Mouse (Mus musculus) embryonic fibroblast, embryonic 13.5 days (primary cell): Measurements from ENCODE around the gene Hdhd5. TPM values are rescaled to one million over a fixed set of nuclear protein-coding genes. Genes with fewer than 3 reads are reported as not detected.

Source experiments
- H3K27ac ChIP-seq: 2 replicates; pipeline ENCODE4 v1.5.1; 2012; ENCODE audit warnings: low read length, control low read depth, inconsistent platforms; ENCODE audit not compliant: insufficient read depth
- H3K4me1 ChIP-seq: 2 replicates; pipeline ENCODE4 v1.6.1; 2011; ENCODE audit warnings: low read length; ENCODE audit not compliant: control insufficient read depth, insufficient read depth
- H3K4me3 ChIP-seq: 2 replicates; pipeline ENCODE4 v1.5.1; 2011; ENCODE audit warnings: mild to moderate bottlenecking, control low read depth, low read length; ENCODE audit not compliant: insufficient read depth
- CTCF ChIP-seq: IDR thresholded peaks from 2 replicates; pipeline ENCODE4 v1.5.1; 2011; ENCODE audit warnings: mild to moderate bottlenecking, control low read depth, low read length, moderate library complexity, borderline replicate concordance; ENCODE audit not compliant: insufficient read depth
- POLR2A ChIP-seq: IDR thresholded peaks from 2 replicates; pipeline ENCODE4 v1.6.1; 2011; ENCODE audit warnings: low read depth, mild to moderate bottlenecking, control low read depth, low read length, moderate library complexity
- polyA plus RNA-seq: library from polyadenylated mRNA; stranded (reverse); fragments of >200 nt; gene quantifications from 2 replicates; pipeline ENCODE4 v1.2.4, GENCODE M21; 2011; ENCODE audit warnings: low read depth; ENCODE audit not compliant: missing spikeins, insufficient read length

Gene Hdhd5
- polyA plus RNA-seq, 1 experiment, result 10.9 TPM

DNA sequence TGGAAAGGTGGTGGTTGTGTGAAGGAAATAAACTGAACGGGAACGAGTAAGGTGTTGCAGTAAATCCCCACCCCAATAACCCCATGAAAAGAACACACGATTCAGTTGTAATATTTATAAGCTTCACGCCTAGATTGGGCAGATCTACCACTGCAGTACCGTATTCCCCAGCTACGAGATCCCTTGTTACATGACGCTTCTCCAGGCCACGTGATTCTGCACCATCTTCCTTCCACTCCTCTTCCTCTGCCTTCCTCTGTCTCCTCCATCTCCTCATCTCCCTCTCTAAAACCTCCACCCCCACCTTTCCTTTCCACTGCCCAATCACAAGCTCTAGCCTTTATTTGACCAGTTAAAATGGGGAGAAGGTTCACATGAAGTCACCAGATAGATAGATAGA, 25.5 kb upstream of the Hdhd5 start:
- no peak overlapping the region for H3K4me3 ChIP-seq

GRCm38 (mm10) chr6:120555983-120556567, 25.0 kb upstream of the Hdhd5 start:
- Histone ChIP-seq H3K27ac (no peak overlapping the region), H3K4me1 (no peaks in the 10 kb centered on the region), H3K4me3 (no peak overlapping the region)
- TF ChIP-seq POLR2A (no peak), CTCF (no peak)

More for the DNA sequence above, 25.5 kb upstream of the Hdhd5 start:
- Histone ChIP-seq H3K27ac (no peak overlapping the region), H3K4me1 (no peaks in the 10 kb centered on the region)
- no peak for TF ChIP-seq CTCF
- no peak for TF ChIP-seq POLR2A

- no peak for TF ChIP-seq POLR2A
- no peak for TF ChIP-seq CTCF
- Histone ChIP-seq H3K4me1 (no peaks in the 10 kb centered on the region), H3K4me3 (no peak overlapping the region), H3K27ac (no peak overlapping the region)
Measured at GRCm38 (mm10) chr6:120555152-120555551, 24.0 kb upstream of the Hdhd5 start.

DNA sequence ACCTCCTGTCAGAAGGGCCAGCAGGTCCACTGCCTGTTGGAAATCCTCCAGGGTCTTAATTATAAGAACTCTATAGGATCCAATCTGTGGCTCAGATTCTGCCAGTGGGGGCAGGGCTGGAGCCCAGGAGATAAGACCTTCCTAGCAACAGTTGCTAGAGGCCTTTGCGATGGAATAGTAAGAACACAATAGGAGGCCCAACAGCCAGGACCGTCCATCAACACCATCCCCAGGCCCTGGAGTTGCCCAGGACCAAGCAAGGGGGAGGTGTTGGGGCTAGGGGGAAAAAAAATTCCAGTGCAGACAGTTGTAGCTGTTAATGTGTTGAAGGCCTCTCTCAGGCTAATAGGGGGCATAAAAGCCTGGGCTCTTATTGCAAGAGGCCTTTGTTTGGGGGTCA, 19.1 kb upstream of the Hdhd5 start:
- Histone ChIP-seq H3K27ac (no peak overlapping the region), H3K4me3 (no peak overlapping the region), H3K4me1 (no peaks in the 10 kb centered on the region)
- TF ChIP-seq POLR2A (no peak), CTCF (no peak)

GRCm38 (mm10) chr6:120548581-120548980, 17.5 kb upstream of the Hdhd5 start:
- Histone ChIP-seq H3K4me1 (no peaks in the 10 kb centered on the region), H3K27ac (no peak overlapping the region), H3K4me3 (no peak overlapping the region)
- TF ChIP-seq CTCF, result no peak
- no peak for TF ChIP-seq POLR2A

DNA sequence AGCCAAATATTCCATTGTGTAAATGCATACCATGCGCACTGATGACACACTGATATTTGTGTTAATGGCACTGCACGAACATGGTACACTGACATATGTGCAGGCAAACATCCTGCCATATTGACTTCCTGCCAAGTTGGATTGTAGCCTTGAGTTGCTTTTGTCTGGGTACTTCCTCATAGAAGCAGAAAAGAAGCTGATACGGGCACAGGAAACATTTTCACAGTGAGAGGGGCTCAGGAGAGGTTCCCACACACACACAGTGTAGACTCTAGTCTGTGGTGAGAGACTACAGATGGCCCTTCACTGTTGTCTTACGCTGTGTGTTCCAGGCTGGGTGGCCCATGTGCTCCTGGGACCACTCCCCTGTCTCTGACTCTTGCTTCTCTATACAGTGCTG, 15.9 kb upstream of the Hdhd5 start:
- no peak overlapping the region for H3K27ac ChIP-seq
- no peak overlapping the region for H3K4me3 ChIP-seq
- no peaks in the 10 kb centered on the region for H3K4me1 ChIP-seq
- no peak for TF ChIP-seq CTCF
- no peak for TF ChIP-seq POLR2A

DNA sequence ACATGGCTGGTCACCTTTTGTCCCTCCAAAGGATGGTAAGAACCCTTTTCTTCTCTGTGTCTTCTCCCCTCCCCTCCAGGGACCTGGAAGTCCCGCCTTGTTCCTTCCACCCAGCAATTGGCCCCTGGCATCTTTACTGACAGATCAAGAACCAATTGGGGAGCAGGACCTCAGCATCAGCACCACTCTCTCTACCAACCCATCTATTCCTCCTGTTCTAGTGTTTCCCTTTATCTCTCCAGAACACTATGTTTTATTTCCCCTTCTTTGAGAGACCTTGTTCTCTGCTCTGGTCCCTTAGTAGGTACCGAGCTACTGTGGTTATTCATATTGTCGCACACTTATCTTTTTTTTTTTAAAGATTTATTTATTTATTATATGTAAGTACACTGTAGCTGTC, 15.2 kb upstream of the Hdhd5 start:
- no peak overlapping the region for H3K27ac ChIP-seq
- TF ChIP-seq POLR2A (no peak), CTCF (no peak)
- no peak overlapping the region for H3K4me3 ChIP-seq
- H3K4me1 ChIP-seq, result no peaks in the 10 kb centered on the region

GRCm38 (mm10) chr6:120542061-120542460, 10.9 kb upstream of the Hdhd5 start:
- no peak overlapping the region for H3K27ac ChIP-seq
- TF ChIP-seq CTCF (no peak), POLR2A (no peak)
- no peak overlapping the region for H3K4me3 ChIP-seq
- H3K4me1 ChIP-seq, result no peaks in the 10 kb centered on the region

DNA sequence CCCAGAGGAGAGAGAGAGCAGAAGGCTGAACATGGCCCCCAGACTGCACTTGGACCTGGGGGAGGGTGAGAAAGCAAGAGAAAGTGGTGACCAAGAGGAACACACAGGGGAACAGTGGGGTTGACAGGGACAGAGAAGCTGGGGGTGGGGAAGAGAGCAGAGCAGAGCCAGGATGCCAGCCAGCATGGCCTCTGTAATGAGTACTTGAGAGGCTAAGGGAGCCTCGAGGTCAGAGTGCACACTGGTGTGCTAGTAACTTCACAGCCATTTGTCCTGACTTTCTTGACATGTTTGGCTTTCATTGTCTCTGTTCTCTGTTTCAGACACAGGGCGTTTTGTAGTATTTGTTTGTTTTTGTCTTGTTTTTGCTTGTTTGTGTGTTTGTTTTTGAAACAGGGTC, 10.3 kb upstream of the Hdhd5 start:
- H3K27ac ChIP-seq, result no peak overlapping the region
- TF ChIP-seq POLR2A, result no peak
- TF ChIP-seq CTCF, result no peak

DNA sequence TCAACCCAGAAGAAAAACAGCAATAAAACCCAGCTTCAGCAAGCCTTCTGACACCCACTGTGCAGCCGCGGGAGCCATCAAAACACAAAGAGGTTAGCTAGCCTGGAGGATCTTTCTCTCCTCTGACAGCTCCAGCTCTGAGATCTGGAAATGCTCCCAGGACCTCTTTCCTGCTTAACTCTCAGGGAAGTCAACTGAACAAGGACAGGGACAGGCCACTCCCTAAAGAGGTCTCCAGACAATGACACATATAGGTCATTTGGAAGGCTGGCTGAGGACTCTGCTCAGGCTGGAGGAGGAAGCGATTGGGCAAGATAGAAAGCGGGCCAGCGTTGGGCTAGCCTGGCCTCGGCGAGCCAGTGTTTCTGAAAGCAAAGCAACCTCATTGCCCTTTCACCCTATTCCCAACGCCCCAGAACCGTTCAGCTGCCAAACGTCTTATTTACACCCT, 8.7 kb upstream of the Hdhd5 start:
- H3K4me1 ChIP-seq, result no peaks in the 10 kb centered on the region
- H3K4me3 ChIP-seq, result no peak overlapping the region
- H3K27ac ChIP-seq, result no peak overlapping the region
- TF ChIP-seq POLR2A (no peak), CTCF (no peak)

More for the DNA sequence above, 10.3 kb upstream of the Hdhd5 start:
- Histone ChIP-seq H3K4me1 (no peaks in the 10 kb centered on the region), H3K4me3 (no peak overlapping the region)

GRCm38 (mm10) chr6:120539132-120539759, 8.1 kb upstream of the Hdhd5 start:
- H3K4me3 ChIP-seq, result no peak overlapping the region

More at GRCm38 (mm10) chr6:120539132-120539759, 8.1 kb upstream of the Hdhd5 start:
- no peaks in the 10 kb centered on the region for H3K4me1 ChIP-seq
- no peak overlapping the region for H3K27ac ChIP-seq
- TF ChIP-seq CTCF (peak; percentile 94), POLR2A (no peak)
